Mouse (Mus musculus) liver, embryonic 14.5 days (tissue): Measurements from ENCODE around the gene Pdzd9. TPM values are rescaled to one million over a fixed set of nuclear protein-coding genes. Genes with fewer than 3 reads are reported as not detected.

ENCODE experiments used
- ATAC-seq: fragments of 200-750 bp; cut with Nextera tagmentation; 2 replicates; pipeline ENCODE4 v1.8.0; 2017; ENCODE audit warnings: moderate number of reproducible peaks, mild to moderate bottlenecking, moderate library complexity; ENCODE audit not compliant: insufficient read depth
- DNase-seq, 3 experiments: peaks; one replicate each; pipeline ENCODE4 v3.0.0-alpha.2; 2012 to 2013; ENCODE audit warnings: low read depth in 3 of 3, low spot score in 3 of 3
- H3K27ac ChIP-seq: fragments of 300-500 bp; sonication (generic); 2 replicates; pipeline ENCODE4 v1.5.1; 2014; ENCODE audit warnings: moderate library complexity, mild to moderate bottlenecking, control low read depth, inconsistent platforms
- H3K27me3 ChIP-seq: fragments of 300-500 bp; sonication (generic); 2 replicates; pipeline ENCODE4 v1.6.1; 2014; ENCODE audit warnings: mild to moderate bottlenecking, low read length, moderate library complexity; ENCODE audit not compliant: control insufficient read depth, insufficient read depth
- H3K36me3 ChIP-seq: fragments of 300-500 bp; sonication (generic); replicated peaks from 2 replicates; pipeline ENCODE4 v1.6.1; 2014; ENCODE audit warnings: low read depth; ENCODE audit not compliant: control insufficient read depth, insufficient read depth
- H3K4me1 ChIP-seq, 2 experiments: fragments of 200-500 bp in 1 of 2; fragments of 300-500 bp in 1 of 2; sonication (generic) in 1 of 2; replicated peaks; 2 replicates each; pipeline ENCODE4 v1.6.1; 2012 to 2014; ENCODE audit warnings: antibody characterized with exemption in 1 of 2, inconsistent platforms in 1 of 2, low read length in 1 of 2; ENCODE audit not compliant: control insufficient read depth in 2 of 2, insufficient read depth in 2 of 2
- H3K4me2 ChIP-seq: fragments of 300-500 bp; sonication (generic); 2 replicates; pipeline ENCODE4 v1.6.1; 2014; ENCODE audit warnings: low read depth, mild to moderate bottlenecking, control low read depth, moderate library complexity
- H3K4me3 ChIP-seq, 2 experiments: fragments of 200-500 bp in 1 of 2; fragments of 300-500 bp in 1 of 2; sonication (generic) in 1 of 2; 2 replicates each; pipeline ENCODE4 v1.5.1; 2012 to 2014; ENCODE audit warnings: low read depth in 2 of 2, low read length in 2 of 2, mild to moderate bottlenecking in 2 of 2, control low read depth in 1 of 2, inconsistent platforms in 1 of 2, moderate library complexity in 1 of 2; ENCODE audit not compliant: insufficient read depth in 1 of 2
- H3K9ac ChIP-seq: fragments of 300-500 bp; sonication (generic); replicated peaks from 2 replicates; pipeline ENCODE4 v1.6.1; 2014; ENCODE audit warnings: mild to moderate bottlenecking, control low read depth, moderate library complexity
- H3K9me3 ChIP-seq: fragments of 300-500 bp; sonication (generic); 2 replicates; pipeline ENCODE4 v1.6.1; 2016; ENCODE audit warnings: low read length, mixed read lengths; ENCODE audit not compliant: control insufficient read depth
- CTCF ChIP-seq: IDR thresholded peaks from 2 replicates; pipeline ENCODE4 v1.5.1; 2016; ENCODE audit warnings: antibody characterized with exemption, low read depth, control low read depth
- EP300 ChIP-seq: IDR thresholded peaks from 2 replicates; pipeline ENCODE4 v1.6.1; 2016; ENCODE audit warnings: antibody characterized with exemption, low read depth
- WGBS: fragments of 180-500 bp; shearing (Covaris S2); extraction: QIAGEN DNeasy Blood & Tissue Kit; methylation state at CpG from one replicate; pipeline ENCODE4 v1.1.7; 2014; ENCODE audit not compliant: insufficient replicate concordance; 5-methylcytosine and 5-hydroxymethylcytosine counted together
- polyA plus RNA-seq, 2 experiments: library from polyadenylated mRNA; depleted of rRNA in 1 of 2; stranded (reverse) in 1 of 2; unstranded in 1 of 2; fragments of >200 nt; fragmentation: Nextera tagmentation in 1 of 2; extraction: Ambion mirVana in 1 of 2; gene quantifications; 2 replicates each; pipeline versions ENCODE4 v1.2.1 to v1.2.3; 2012 to 2014

Pdzd9 gene
- polyA plus RNA-seq, 2 experiments: 0.02 to 0.06 TPM

DNA sequence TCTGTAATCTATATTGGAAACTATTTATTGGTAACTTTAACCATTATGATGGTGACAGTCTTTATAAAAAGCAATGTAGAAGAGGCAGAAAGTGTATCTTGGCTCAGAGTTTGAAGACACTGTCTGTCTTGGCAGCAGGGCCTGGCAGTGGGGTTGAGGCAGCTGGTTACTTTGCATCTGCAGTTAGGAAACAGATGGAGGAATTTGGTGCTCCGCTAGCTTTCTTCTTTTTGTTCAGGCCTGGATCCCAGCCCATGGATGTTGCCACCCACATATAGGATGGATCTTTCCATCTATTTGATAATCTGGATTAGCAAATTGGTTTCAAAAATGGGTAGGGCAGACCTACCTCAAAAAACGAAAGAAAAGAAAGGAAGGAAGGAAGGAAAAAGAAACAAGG, 22.3 kb downstream of the Pdzd9 start:
- TF ChIP-seq CTCF: no peak
- no peak for TF ChIP-seq EP300
- Histone ChIP-seq H3K4me3 (no peak overlapping the region), H3K27ac (no peak overlapping the region), H3K27me3 (no peaks in the 10 kb centered on the region), H3K4me2 (no peak overlapping the region), H3K4me1 (no peaks in the 10 kb centered on the region), H3K9ac (no peak overlapping the region), H3K36me3 (peaks cover 54% of the 10 kb centered on the region), H3K9me3 (no peaks in the 10 kb centered on the region)
- 75% methylated on average over 2 of the region's 2 CpGs for WGBS
- DNase-seq (no peak), ATAC-seq (no peak)

DNA sequence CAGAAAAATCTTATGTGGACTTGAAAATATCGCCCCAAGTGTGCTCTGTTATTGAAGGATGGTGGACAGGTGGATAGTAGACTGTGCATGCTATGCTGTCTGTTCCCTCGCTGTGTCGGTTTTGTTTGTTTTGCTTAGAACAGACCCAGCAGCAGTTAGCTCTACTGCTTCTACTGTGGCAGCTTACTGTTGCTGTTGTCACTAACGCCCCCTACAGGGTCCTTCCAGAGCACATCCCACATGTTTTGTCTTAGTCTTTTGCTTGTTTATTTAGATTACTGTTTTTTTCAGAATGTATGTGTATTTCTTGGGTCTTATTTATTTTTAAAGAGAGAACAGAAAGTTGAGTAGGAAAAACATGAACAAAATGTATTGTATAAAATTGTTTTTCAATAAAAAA, 26.9 kb downstream of the Pdzd9 start:
- peak in 1 of 3 experiments; percentile 10 for DNase-seq
- no peaks in the 10 kb centered on the region for H3K9me3 ChIP-seq
- TF ChIP-seq EP300: no peak
- TF ChIP-seq CTCF: peak; percentile 29; the same call in 1 of the 2 replicates
- H3K9ac ChIP-seq: no peak overlapping the region
- H3K27me3 ChIP-seq: no peaks in the 10 kb centered on the region
- H3K4me1 ChIP-seq: no peaks in the 10 kb centered on the region
- peaks cover 45% of the 10 kb centered on the region for H3K36me3 ChIP-seq
- no peak overlapping the region for H3K4me2 ChIP-seq
- ATAC-seq: no peak
- WGBS: 77% methylated on average over 4 of the region's 4 CpGs
- no peak overlapping the region for H3K27ac ChIP-seq
- H3K4me3 ChIP-seq: no peak overlapping the region

DNA sequence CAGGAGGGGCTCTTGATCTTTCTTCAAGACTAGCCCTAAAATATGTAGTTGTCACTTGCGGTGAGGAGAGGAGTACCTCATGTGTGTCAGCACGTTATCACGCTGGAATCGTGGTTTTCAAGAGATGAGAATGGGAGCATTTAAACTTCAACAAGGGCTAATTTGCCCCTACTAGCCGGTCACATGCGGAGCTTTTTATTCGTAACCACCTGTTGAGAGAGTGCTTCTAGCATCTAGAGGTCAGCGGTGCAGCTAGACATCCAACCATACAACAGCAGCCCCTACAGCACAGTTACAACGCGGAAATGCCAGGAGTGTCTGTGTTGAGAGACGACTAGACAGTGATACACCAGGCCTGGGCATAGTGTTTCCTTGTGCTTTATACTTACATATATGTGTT, 34.3 kb downstream of the Pdzd9 start:
- H3K36me3 ChIP-seq: peaks cover 25% of the 10 kb centered on the region
- H3K4me3 ChIP-seq: peak overlapping the region; percentile 81 to 86
- WGBS: under 1% methylated on average over 11 of the region's 11 CpGs
- no peaks in the 10 kb centered on the region for H3K9me3 ChIP-seq
- peak overlapping the region; percentile 65 for H3K27ac ChIP-seq
- DNase-seq: peak in 2 of 3 experiments; percentile 7 to 28
- no peak for ATAC-seq
- peak overlapping the region; percentile 79 for H3K9ac ChIP-seq
- TF ChIP-seq EP300: no peak
- TF ChIP-seq CTCF: no peak
- H3K27me3 ChIP-seq: no peaks in the 10 kb centered on the region
- peak overlapping the region; percentile 75 for H3K4me2 ChIP-seq
- peaks cover 0 to 6% of the 10 kb centered on the region in 2 experiments; a peak in 2 of 4 replicates for H3K4me1 ChIP-seq

DNA sequence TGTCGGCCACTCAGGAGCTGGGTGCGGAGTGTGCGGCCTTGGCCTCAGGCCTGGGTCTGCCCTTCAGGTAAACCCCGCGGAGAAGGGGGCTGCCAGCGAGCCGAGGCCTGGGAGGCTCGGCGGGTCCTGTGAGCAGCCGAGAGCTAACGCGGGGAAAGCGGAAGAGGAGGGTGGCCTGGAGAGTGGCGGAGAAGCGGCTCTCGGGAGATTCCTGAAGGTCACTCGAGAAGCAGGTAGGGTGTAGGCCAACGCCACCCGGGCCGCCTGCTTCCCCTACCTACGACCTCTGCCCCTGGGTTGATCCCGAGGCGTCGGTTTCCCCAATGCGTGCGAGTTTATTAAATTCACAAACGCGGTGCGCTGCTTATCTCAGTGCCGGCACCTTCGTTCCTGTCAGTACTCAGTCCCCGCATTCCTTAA, 34.8 kb downstream of the Pdzd9 start:
- ATAC-seq (peak; percentile 75), DNase-seq (peak in 2 of 3 experiments; percentile 11 to 28)
- Histone ChIP-seq H3K4me1 (peaks cover 0 to 6% of the 10 kb centered on the region in 2 experiments; a peak in 2 of 4 replicates), H3K9ac (peak overlapping the region; percentile 79), H3K27ac (peak overlapping the region; percentile 65), H3K4me3 (peak overlapping the region; percentile 81 to 86), H3K4me2 (peak overlapping the region; percentile 75), H3K36me3 (peaks cover 22% of the 10 kb centered on the region), H3K9me3 (no peaks in the 10 kb centered on the region), H3K27me3 (no peaks in the 10 kb centered on the region)
- WGBS: under 1% methylated on average over 32 of the region's 32 CpGs
- TF ChIP-seq EP300 (no peak), CTCF (no peak)

DNA sequence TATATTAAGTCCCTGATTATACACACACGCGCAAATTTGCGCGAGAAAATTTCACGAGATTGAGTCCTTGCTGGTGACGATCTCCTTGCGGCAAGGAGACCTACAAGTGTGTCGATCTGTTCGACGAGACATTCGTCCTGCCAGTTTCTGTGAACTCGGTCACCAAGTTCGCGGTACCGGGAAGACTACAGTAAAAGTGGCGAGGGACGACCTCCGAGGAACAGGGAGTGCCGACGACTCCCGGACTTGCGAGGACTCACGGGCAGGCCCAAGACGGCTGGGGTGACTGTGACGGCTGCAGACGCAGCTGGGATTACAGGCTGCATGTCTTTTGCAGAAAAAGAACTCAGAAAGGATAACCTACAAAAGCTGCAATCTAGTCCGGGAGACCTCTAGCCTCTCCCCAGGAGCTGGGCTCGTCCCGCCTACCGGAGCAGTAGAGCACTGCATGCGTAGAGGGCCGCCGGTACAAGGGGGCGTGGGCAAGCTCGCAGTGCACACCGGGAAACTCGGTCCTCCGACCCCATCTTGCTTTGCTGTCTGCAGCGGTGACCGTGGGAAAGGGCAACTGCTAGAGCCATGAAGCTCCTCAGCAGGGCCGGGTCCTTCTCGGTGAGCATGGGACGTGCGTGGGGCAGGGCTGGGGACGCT, 35.3 kb downstream of the Pdzd9 start, which contains the start of gene Uqcrc2:
Gene Uqcrc2 (plus strand): TSS at position 466 of the 651 bp plus-strand sequence.
- peaks cover 0 to 6% of the 10 kb centered on the region in 2 experiments; a peak in 2 of 4 replicates for H3K4me1 ChIP-seq
- ATAC-seq (peak; percentile 99), DNase-seq (peak; percentile 78 to 84 (median 79))
- H3K27me3 ChIP-seq: no peaks in the 10 kb centered on the region
- H3K27ac ChIP-seq: peak within 1 kb of the TSS; percentile 65
- peak within 1 kb of the TSS; percentile 75 for H3K4me2 ChIP-seq
- H3K9ac ChIP-seq: peak within 1 kb of the TSS; percentile 79
- no peaks in the 10 kb centered on the region for H3K9me3 ChIP-seq
- under 1% methylated on average over 45 of the region's 45 CpGs for WGBS
- peak; percentile 89 for TF ChIP-seq CTCF
- TF ChIP-seq EP300: no peak
- H3K4me3 ChIP-seq: peak within 1 kb of the TSS; percentile 81 to 86
- peaks cover 18% of the 10 kb centered on the region for H3K36me3 ChIP-seq
